Mouse (Mus musculus) lung, postnatal 14 days (tissue): ENCODE data around the gene Syn3.
"Not testable (repeated sequence)": the region's sequence is repeated elsewhere in the genome, so short reads cannot be mapped to it uniquely, and the experiment has no call there.

Experiments
- DNase-seq: peaks from one replicate; pipeline ENCODE4 v3.0.0; 2021

Gene Syn3

GRCm38 (mm10) chr10:86026807-86027206, 471.9 kb downstream of the Syn3 start:
- not testable (repeated sequence) for DNase-seq

- DNase-seq: no peak
Measured at GRCm38 (mm10) chr10:86026354-86026753, 472.3 kb downstream of the Syn3 start.

- DNase-seq: no peak
Measured at GRCm38 (mm10) chr10:86025906-86026305, 472.8 kb downstream of the Syn3 start.

GRCm38 (mm10) chr10:86023149-86023548, 475.5 kb downstream of the Syn3 start:
- DNase-seq: no peak

GRCm38 (mm10) chr10:86022474-86022816, 476.3 kb downstream of the Syn3 start:
- no peak for DNase-seq

GRCm38 (mm10) chr10:86021749-86022473, 476.8 kb downstream of the Syn3 start, which contains the start of gene Fbxo7:
Gene Fbxo7, plus strand, starts transcription at chr10:86021972.
- peak; percentile 91 for DNase-seq

GRCm38 (mm10) chr10:86021408-86021748, 477.3 kb downstream of the Syn3 start:
- no peak for DNase-seq

GRCm38 (mm10) chr10:86018813-86019212, 479.9 kb downstream of the Syn3 start:
- no peak for DNase-seq

- DNase-seq: no peak
Measured at GRCm38 (mm10) chr10:86017781-86018180, 480.9 kb downstream of the Syn3 start.

GRCm38 (mm10) chr10:86011781-86012180, 486.9 kb downstream of the Syn3 start, which contains the start of gene Bpifc:
Gene Bpifc, minus strand, starts transcription at chr10:86011895.
- DNase-seq: no peak

- DNase-seq: no peak
Measured at GRCm38 (mm10) chr10:86011172-86011571, 487.5 kb downstream of the Syn3 start.

- no peak for DNase-seq
Measured at GRCm38 (mm10) chr10:86010636-86011035, 488.1 kb downstream of the Syn3 start.

GRCm38 (mm10) chr10:86009688-86010087, 489.0 kb downstream of the Syn3 start:
- DNase-seq: no peak

GRCm38 (mm10) chr10:86006455-86006854, 492.2 kb downstream of the Syn3 start:
- no peak for DNase-seq
